Mouse (Mus musculus) MEL (cell line): ENCODE measurements around the gene Cflar.
"Not testable (repeated sequence)": the region's sequence is repeated elsewhere in the genome, so short reads cannot be mapped to it uniquely, and the experiment has no call there.

Experiments
- BHLHE40 ChIP-seq: IDR thresholded peaks from 2 replicates; pipeline ENCODE4 v1.6.1; 2012; ENCODE audit warnings: low read depth, mild to moderate bottlenecking, inconsistent platforms, low read length, improper control_type of control experiment, borderline replicate concordance
- CTCF ChIP-seq, 3 experiments: IDR thresholded peaks in 2 of 3; conservative IDR thresholded peaks in 1 of 3; 2 replicates each; pipeline ENCODE4 v1.5.1; 2011 to 2012; ENCODE audit warnings: low read length in 3 of 3, low read depth in 2 of 3, mild to moderate bottlenecking in 2 of 3, improper control_type of control experiment in 1 of 3, inconsistent platforms in 1 of 3, mixed read lengths in 1 of 3, moderate library complexity in 1 of 3; ENCODE audit not compliant: control insufficient read depth in 1 of 3, insufficient read depth in 1 of 3, poor library complexity in 1 of 3, severe bottlenecking in 1 of 3
- EP300 ChIP-seq, 2 experiments: IDR thresholded peaks; 2 replicates each; pipeline ENCODE4 v1.6.1; 2011; ENCODE audit warnings: improper control_type of control experiment in 2 of 2, low read length in 2 of 2, low read depth in 1 of 2, mild to moderate bottlenecking in 1 of 2
- ETS1 ChIP-seq: IDR thresholded peaks from 2 replicates; pipeline ENCODE4 v1.6.1; 2012; ENCODE audit warnings: low read depth, mild to moderate bottlenecking, inconsistent platforms, low read length, improper control_type of control experiment, moderate library complexity
- GATA1 ChIP-seq: IDR thresholded peaks from 2 replicates; pipeline ENCODE4 v1.6.1; 2011; ENCODE audit warnings: low read depth, low read length, improper control_type of control experiment
- HCFC1 ChIP-seq: IDR thresholded peaks from 2 replicates; pipeline ENCODE4 v1.6.1; 2012; ENCODE audit warnings: low read depth, mild to moderate bottlenecking, inconsistent platforms, low read length, improper control_type of control experiment, moderate library complexity
- MAX ChIP-seq: IDR thresholded peaks from 2 replicates; pipeline ENCODE4 v1.6.1; 2011; ENCODE audit warnings: low read length, improper control_type of control experiment
- POLR2A ChIP-seq, 2 experiments: IDR thresholded peaks; 2 replicates each; pipeline ENCODE4 v1.6.1; 2011 to 2012; ENCODE audit warnings: low read length in 2 of 2, mild to moderate bottlenecking in 2 of 2, control low read depth in 1 of 2, improper control_type of control experiment in 1 of 2, low read depth in 1 of 2, moderate library complexity in 1 of 2; ENCODE audit not compliant: control insufficient read depth in 1 of 2, insufficient read depth in 1 of 2, poor library complexity in 1 of 2
- RAD21 ChIP-seq: IDR thresholded peaks from 2 replicates; pipeline ENCODE4 v1.6.1; 2011; ENCODE audit warnings: mild to moderate bottlenecking, low read depth, low read length, improper control_type of control experiment
- TCF12 ChIP-seq: IDR thresholded peaks from 2 replicates; pipeline ENCODE4 v1.6.1; 2014; ENCODE audit warnings: low read depth, mild to moderate bottlenecking, inconsistent platforms, low read length, improper control_type of control experiment, moderate library complexity

DNA sequence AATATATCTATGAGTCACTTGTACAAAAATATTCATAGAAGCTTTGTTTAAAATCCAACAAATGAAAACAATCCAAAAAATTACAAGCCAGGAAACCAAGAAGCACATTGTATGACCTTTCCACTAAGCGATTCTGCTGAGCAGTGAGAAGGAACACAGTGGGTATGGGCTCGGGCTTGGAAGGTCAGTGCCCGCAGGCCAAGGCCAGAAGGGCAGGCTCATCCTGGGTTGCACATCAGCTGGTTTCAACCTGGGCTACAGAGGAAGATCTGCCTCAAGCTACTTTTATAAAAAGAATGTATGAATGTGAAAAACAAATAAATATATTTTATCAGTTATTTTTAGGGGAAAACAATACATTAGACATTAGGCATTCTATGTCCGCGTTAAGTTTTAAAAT is 48.6 kb upstream of the Cflar start:
- not testable (repeated sequence) for TF ChIP-seq POLR2A (IDR thresholded peaks at IDR 0.05; ENCODE audit: control insufficient read depth in 1 of 2, insufficient read depth in 1 of 2, low read depth in 1 of 2, low read length in 2 of 2, poor library complexity in 1 of 2); RAD21; GATA1; HCFC1; ETS1; CTCF (IDR thresholded peaks at IDR 0.05 in 2 of 3, conservative IDR thresholded peaks at IDR 0.05 in 1 of 3; ENCODE audit: control insufficient read depth in 1 of 3, insufficient read depth in 1 of 3, low read depth in 2 of 3, low read length in 3 of 3, poor library complexity in 1 of 3, severe bottlenecking in 1 of 3); BHLHE40; TCF12; MAX; EP300 (IDR thresholded peaks at IDR 0.05; ENCODE audit: low read depth in 1 of 2, low read length in 2 of 2)
